Mouse (Mus musculus): Measurements from ENCODE around the gene Aire. TPM values are rescaled to one million over a fixed set of nuclear protein-coding genes. Genes with fewer than 3 reads are reported as not detected.

Aire gene
- total RNA-seq (2023): not detected

GRCm38 (mm10) chr10:78043406-78043836 lies at the start of gene Aire:
Gene Aire (minus strand): TSS chr10:78043610.

GRCm38 (mm10) chr10:78069101-78070011 lies 25.9 kb upstream of the Aire start, which contains the start of gene Icosl:
Gene Icosl (plus strand): TSS chr10:78069302.

GRCm38 (mm10) chr10:78041647-78042046 lies 1.8 kb downstream of the Aire start, which contains the start of gene Dnmt3l:
Gene Dnmt3l (plus strand): TSS chr10:78041947.

GRCm38 (mm10) chr10:78009945-78010293 lies 33.5 kb downstream of the Aire start, which contains the start of gene Pfkl:
Gene Pfkl (minus strand): TSS chr10:78010083.

Other genes starting within 250 kb of the Aire start
- not detected for gene Gm9639, start 248.5 kb downstream of the Aire start, total RNA-seq (2023)
- gene Gm19668, start 244.5 kb downstream of the Aire start, total RNA-seq (2023): not detected
- not detected for gene Gm9507, start 231.8 kb downstream of the Aire start, total RNA-seq (2023)
- gene Gm2696, start 228.9 kb downstream of the Aire start, total RNA-seq (2023): not detected
- gene Krtap10-4, start 216.5 kb downstream of the Aire start, total RNA-seq (2023): not detected
- gene Krtap10-10, start 207.7 kb downstream of the Aire start, total RNA-seq (2023): not detected
- gene Gm36176, start 196.8 kb downstream of the Aire start, total RNA-seq (2023): not detected
- gene Gm10318, start 190.8 kb downstream of the Aire start, total RNA-seq (2023): not detected
- gene Gm3285, start 181.6 kb downstream of the Aire start, total RNA-seq (2023): not detected
- gene Lrrc3, start 141.1 kb downstream of the Aire start, total RNA-seq (2023): not detected
- 3.9 TPM for gene Trpm2, start 73.0 kb downstream of the Aire start, total RNA-seq (2023)
- 6.7 TPM for gene 1810043G02Rik, start 65.1 kb downstream of the Aire start, total RNA-seq (2023)
- gene Pfkl, start 33.5 kb downstream of the Aire start, total RNA-seq (2023): 111 TPM
- gene Dnmt3l, start 1.7 kb downstream of the Aire start, total RNA-seq (2023): not detected
- 14.0 TPM for gene Icosl, start 25.7 kb upstream of the Aire start, total RNA-seq (2023)
- 43.0 TPM for gene D10Jhu81e, start 126.2 kb upstream of the Aire start, total RNA-seq (2023)
- 24.2 TPM for gene Pwp2, start 141.5 kb upstream of the Aire start, total RNA-seq (2023)
- gene Trappc10, start 201.0 kb upstream of the Aire start, total RNA-seq (2023): 84.3 TPM